Mouse (Mus musculus) forebrain, postnatal 0 days (tissue): Measurements from ENCODE around the gene Brap. TPM values are rescaled to one million over a fixed set of nuclear protein-coding genes. Genes with fewer than 3 reads are reported as not detected.

Experiments used
- ATAC-seq: fragments of 200-750 bp; cut with Nextera tagmentation; 2 replicates; pipeline ENCODE4 v1.8.0; 2017; ENCODE audit warnings: mild to moderate bottlenecking, moderate library complexity
- DNase-seq: peaks from one replicate; pipeline ENCODE4 v3.0.0-alpha.2; 2015
- H3K27ac ChIP-seq: fragments of 300-500 bp; sonication (generic); 2 replicates; pipeline ENCODE4 v1.5.1; 2014; ENCODE audit warnings: low read depth, mild to moderate bottlenecking, antibody characterized with exemption, low read length, moderate library complexity, mixed read lengths
- H3K27me3 ChIP-seq: fragments of 300-500 bp; sonication (generic); 2 replicates; pipeline ENCODE4 v1.6.1; 2014; ENCODE audit warnings: mild to moderate bottlenecking, low read length, mixed read lengths; ENCODE audit not compliant: insufficient read depth
- H3K36me3 ChIP-seq: fragments of 300-500 bp; sonication (generic); 2 replicates; pipeline ENCODE4 v1.6.1; 2014; ENCODE audit warnings: mild to moderate bottlenecking, moderate library complexity; ENCODE audit not compliant: insufficient read depth
- H3K4me1 ChIP-seq: fragments of 300-500 bp; sonication (generic); 2 replicates; pipeline ENCODE4 v1.6.1; 2014; ENCODE audit warnings: antibody characterized with exemption; ENCODE audit not compliant: insufficient read depth
- H3K4me2 ChIP-seq: fragments of 300-500 bp; sonication (generic); 2 replicates; pipeline ENCODE4 v1.6.1; 2014; ENCODE audit warnings: low read depth, mild to moderate bottlenecking, moderate library complexity
- H3K4me3 ChIP-seq: fragments of 300-500 bp; sonication (generic); 2 replicates; pipeline ENCODE4 v1.5.1; 2014; ENCODE audit warnings: low read depth, low read length, mixed read lengths
- H3K9ac ChIP-seq: fragments of 300-500 bp; sonication (generic); 2 replicates; pipeline ENCODE4 v1.6.1; 2014; ENCODE audit warnings: mild to moderate bottlenecking
- H3K9me3 ChIP-seq: fragments of 300-500 bp; sonication (generic); 2 replicates; pipeline ENCODE4 v1.6.1; 2016; ENCODE audit warnings: low read length
- CTCF ChIP-seq: sonication (generic); IDR thresholded peaks from 2 replicates; pipeline ENCODE4 v1.5.1; 2016; ENCODE audit warnings: antibody characterized with exemption, control low read depth, low read depth
- WGBS: fragments of 180-500 bp; shearing (Covaris S2); extraction: QIAGEN DNeasy Blood & Tissue Kit; methylation state at CpG from one replicate; pipeline ENCODE4 v1.1.7; 2014; 5-methylcytosine and 5-hydroxymethylcytosine counted together
- polyA plus RNA-seq: library from polyadenylated mRNA; unstranded; fragments of >200 nt; fragmentation: Nextera tagmentation; extraction: Ambion mirVana; gene quantifications from 2 replicates; pipeline ENCODE4 v1.2.1, GENCODE M21; 2015
- total RNA-seq: library from RNA; depleted of rRNA; stranded (reverse); fragments of >200 nt; gene quantifications from 2 replicates; pipeline ENCODE4 v1.2.3, GENCODE M21; 2014

The Brap gene
- total and polyA plus RNA-seq, 2 experiments from 2014 or later = 46.6 to 56.0 TPM

DNA sequence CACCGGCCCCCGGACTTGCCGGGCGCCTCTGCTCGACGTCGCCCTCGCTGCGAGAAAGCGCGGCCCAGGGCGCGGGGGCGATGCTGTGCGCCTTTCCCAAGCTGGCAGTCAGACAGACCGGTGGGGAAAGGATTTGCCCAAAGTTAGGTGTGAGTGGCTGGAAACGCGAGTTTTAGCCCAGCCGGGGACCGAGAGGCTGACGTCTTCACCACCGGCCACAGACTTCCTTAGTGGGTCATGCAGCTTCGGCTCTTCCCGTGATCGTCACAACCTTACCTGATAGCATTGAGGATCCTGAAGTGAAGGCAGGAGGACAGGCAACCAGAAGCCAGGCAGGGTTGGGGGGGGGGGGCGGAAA, 513 bp downstream of the Brap start:
- Histone ChIP-seq H3K4me3 (peak overlapping the region; percentile 93), H3K27ac (peak overlapping the region; percentile 70), H3K9me3 (no peaks in the 10 kb centered on the region), H3K4me1 (peaks cover 12% of the 10 kb centered on the region), H3K4me2 (peak overlapping the region; percentile 71), H3K36me3 (peaks cover 14% of the 10 kb centered on the region), H3K9ac (peak overlapping the region; percentile 84), H3K27me3 (no peaks in the 10 kb centered on the region)
- peak; percentile 26 for DNase-seq
- peak; percentile 25; the same call in 1 of the 2 replicates for ATAC-seq
- no peak for TF ChIP-seq CTCF
- WGBS = 2% methylated on average over 26 of the region's 26 CpGs

DNA sequence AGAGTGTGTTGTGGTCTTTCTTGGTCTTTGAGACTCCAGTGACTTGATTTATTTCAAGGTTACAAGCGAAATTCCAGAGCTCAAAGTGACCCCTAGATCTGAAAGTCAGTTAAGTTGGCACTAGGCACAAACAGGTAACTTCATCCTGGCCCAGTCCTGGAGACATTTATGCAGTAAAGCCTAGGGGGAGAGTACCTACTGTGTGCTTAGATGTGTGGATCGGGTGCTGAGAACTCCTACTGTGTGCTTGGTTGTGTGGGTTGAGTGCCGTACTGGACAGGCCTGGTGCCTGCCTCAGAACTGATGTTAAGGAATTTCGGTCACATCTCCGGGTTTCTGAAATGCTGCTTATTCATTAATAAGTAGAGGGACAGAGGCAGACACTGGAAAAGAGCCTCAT, 1.1 kb downstream of the Brap start:
- Histone ChIP-seq H3K4me3 (peak overlapping the region; percentile 93), H3K27ac (no peak overlapping the region), H3K9ac (peak overlapping the region; percentile 84), H3K4me1 (peaks cover 12% of the 10 kb centered on the region), H3K4me2 (peak overlapping the region; percentile 71), H3K36me3 (peaks cover 20% of the 10 kb centered on the region), H3K9me3 (no peaks in the 10 kb centered on the region), H3K27me3 (no peaks in the 10 kb centered on the region)
- no peak for TF ChIP-seq CTCF
- no peak for DNase-seq
- 86% methylated on average over 5 of the region's 5 CpGs for WGBS
- no peak for ATAC-seq

DNA sequence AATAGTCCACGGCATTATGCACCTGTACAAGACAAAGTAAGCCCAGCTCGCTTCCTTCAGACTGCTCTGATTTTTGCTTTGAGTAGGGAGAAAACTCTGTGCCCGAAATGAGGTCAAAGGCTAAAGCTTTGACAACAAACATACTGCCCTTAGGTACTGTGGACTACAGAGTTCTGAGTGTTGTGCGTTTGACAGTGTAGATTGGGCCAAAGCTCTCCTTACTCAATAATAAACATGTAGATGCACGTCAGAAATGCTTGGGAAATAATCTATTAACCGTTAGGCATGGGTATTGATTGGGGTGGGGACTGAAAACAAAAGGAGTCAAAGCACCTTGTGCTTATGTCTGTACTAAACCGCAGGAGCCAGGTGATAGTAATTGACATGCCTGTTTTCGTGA, 3.1 kb downstream of the Brap start:
- H3K4me2 ChIP-seq = no peak overlapping the region
- peaks cover 32% of the 10 kb centered on the region for H3K36me3 ChIP-seq
- WGBS = 90% methylated on average over 8 of the region's 8 CpGs
- DNase-seq (no peak), ATAC-seq (no peak)
- peaks cover 12% of the 10 kb centered on the region for H3K4me1 ChIP-seq
- no peak overlapping the region for H3K27ac ChIP-seq
- H3K27me3 ChIP-seq = no peaks in the 10 kb centered on the region
- H3K4me3 ChIP-seq = no peak overlapping the region
- no peak overlapping the region for H3K9ac ChIP-seq
- TF ChIP-seq CTCF = no peak
- H3K9me3 ChIP-seq = no peaks in the 10 kb centered on the region

DNA sequence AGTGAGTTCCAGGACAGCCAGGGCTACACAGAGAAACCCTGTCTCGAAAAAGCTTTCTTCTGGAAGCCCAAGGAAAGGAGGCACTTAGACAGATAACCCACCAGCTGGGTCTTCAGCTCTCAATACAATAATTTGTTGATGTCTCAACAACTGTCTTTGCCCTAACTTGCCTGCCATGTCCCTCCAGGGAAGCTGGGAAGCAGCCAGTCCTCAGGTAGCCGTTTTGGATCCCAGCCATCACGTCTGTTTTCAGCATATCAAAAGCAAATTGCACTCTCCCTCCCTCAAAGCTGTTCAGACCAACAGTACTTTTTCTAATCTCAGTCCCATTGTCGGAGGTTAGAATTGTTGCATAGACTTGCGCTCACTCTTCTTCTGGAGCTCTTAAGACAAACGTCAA, 3.7 kb downstream of the Brap start:
- H3K9me3 ChIP-seq = no peaks in the 10 kb centered on the region
- H3K4me1 ChIP-seq = peaks cover 12% of the 10 kb centered on the region
- H3K27me3 ChIP-seq = no peaks in the 10 kb centered on the region
- H3K9ac ChIP-seq = no peak overlapping the region
- no peak overlapping the region for H3K4me3 ChIP-seq
- H3K36me3 ChIP-seq = peaks cover 39% of the 10 kb centered on the region
- H3K27ac ChIP-seq = no peak overlapping the region
- 90% methylated on average over 6 of the region's 6 CpGs for WGBS
- no peak overlapping the region for H3K4me2 ChIP-seq
- ATAC-seq (no peak), DNase-seq (no peak)
- no peak for TF ChIP-seq CTCF

DNA sequence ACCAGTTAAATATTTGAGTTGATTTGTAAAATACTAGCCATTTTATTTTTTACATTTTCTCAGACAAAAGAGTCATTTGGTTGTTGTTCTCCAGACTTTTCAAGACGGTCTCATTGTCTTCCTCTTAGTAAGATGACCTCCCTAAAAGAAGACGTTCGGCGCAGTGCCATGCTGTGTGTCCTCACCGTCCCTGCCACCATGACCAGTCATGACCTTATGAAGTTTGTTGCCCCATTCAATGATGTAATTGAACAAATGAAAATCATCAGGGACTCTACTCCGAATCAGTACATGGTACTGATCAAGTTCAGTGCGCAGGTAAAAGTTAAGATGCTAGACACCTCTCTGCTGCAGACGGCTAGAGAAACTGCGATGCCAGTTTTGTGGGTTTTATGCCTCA, 4.6 kb downstream of the Brap start:
- Histone ChIP-seq H3K27me3 (no peaks in the 10 kb centered on the region), H3K4me1 (peaks cover 7% of the 10 kb centered on the region), H3K36me3 (peaks cover 41% of the 10 kb centered on the region), H3K9ac (no peak overlapping the region), H3K9me3 (no peaks in the 10 kb centered on the region), H3K4me2 (no peak overlapping the region), H3K4me3 (no peak overlapping the region), H3K27ac (no peak overlapping the region)
- no peak for ATAC-seq
- 97% methylated on average over 9 of the region's 9 CpGs for WGBS
- no peak for DNase-seq
- no peak for TF ChIP-seq CTCF

DNA sequence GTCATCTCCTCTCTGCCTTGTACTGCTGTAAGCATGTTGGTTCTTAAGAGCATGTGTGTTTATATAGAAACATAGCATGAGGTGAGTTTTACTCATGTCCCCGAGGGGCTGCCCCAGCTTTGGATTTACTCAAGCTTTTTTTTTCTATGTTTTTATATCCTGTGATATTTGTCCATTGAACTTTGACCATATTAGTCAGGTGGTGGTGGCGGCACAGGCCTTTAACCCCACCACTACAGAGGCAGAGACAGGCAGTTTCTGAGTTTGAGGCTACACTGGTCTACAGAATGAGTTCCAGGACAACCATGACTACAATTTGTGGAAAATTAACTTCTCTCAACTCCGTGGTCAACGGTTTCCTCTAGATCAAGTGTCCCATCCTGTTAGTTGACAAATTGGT, 6.7 kb downstream of the Brap start:
- H3K9ac ChIP-seq = no peak overlapping the region
- H3K4me3 ChIP-seq = no peak overlapping the region
- TF ChIP-seq CTCF = no peak
- H3K4me2 ChIP-seq = no peak overlapping the region
- H3K27ac ChIP-seq = no peak overlapping the region
- ATAC-seq = no peak
- H3K36me3 ChIP-seq = peaks cover 44% of the 10 kb centered on the region
- H3K27me3 ChIP-seq = no peaks in the 10 kb centered on the region
- H3K4me1 ChIP-seq = no peaks in the 10 kb centered on the region
- H3K9me3 ChIP-seq = no peaks in the 10 kb centered on the region
- no peak for DNase-seq
- 95% methylated on average over 4 of the region's 4 CpGs for WGBS

DNA sequence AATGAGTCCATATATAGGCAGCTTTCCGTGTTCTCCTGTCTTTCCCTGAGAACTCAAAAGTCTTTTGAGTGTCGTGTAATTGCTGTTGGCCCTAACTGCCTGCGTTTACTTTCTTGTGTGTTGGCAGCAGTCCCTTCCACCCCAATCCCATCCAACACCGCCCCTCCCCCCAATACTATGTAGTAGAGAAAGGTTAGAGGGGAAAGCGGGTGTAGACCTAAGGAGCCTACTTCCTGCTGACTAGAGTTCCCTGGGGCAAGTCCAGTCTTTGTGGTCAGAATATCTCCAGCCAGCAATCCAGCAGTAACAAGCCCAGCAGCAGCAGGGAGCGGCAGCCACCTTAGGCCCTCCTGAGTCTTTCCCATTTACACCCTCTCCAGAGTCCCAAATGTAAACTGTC, 8.0 kb downstream of the Brap start:
- H3K9me3 ChIP-seq = no peaks in the 10 kb centered on the region
- H3K27me3 ChIP-seq = no peaks in the 10 kb centered on the region
- no peak overlapping the region for H3K27ac ChIP-seq
- no peak for TF ChIP-seq CTCF
- WGBS = 56% methylated on average over 6 of the region's 6 CpGs
- H3K36me3 ChIP-seq = peaks cover 50% of the 10 kb centered on the region
- no peak for ATAC-seq
- no peak overlapping the region for H3K4me3 ChIP-seq
- H3K4me1 ChIP-seq = no peaks in the 10 kb centered on the region
- no peak overlapping the region for H3K4me2 ChIP-seq
- DNase-seq = no peak
- no peak overlapping the region for H3K9ac ChIP-seq

DNA sequence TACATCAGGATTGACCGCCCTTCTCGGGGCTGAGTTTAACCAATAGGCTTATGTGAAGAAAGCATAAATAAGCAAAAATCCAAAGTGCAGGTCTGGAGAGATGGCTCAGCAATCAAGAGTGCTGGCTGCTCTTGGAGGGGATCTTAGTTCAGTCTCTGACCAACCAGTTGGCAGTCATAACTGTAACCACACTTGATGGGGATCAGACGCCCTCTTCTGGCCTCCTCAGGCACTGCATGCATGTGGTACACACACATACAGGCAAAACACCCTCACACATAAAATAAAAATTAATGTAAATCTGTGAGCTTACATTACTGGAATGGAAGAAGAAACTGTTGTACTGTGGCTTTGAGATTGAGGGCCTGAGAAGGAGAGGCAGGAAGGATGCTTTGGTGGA, 10.0 kb downstream of the Brap start:
- Histone ChIP-seq H3K4me2 (no peak overlapping the region), H3K4me1 (no peaks in the 10 kb centered on the region), H3K9me3 (no peaks in the 10 kb centered on the region), H3K36me3 (peaks cover 54% of the 10 kb centered on the region), H3K27me3 (no peaks in the 10 kb centered on the region), H3K4me3 (no peak overlapping the region), H3K27ac (no peak overlapping the region), H3K9ac (no peak overlapping the region)
- WGBS = 86% methylated on average over 3 of the region's 3 CpGs
- DNase-seq = no peak
- no peak for ATAC-seq
- peak; percentile 56 for TF ChIP-seq CTCF
